Mouse (Mus musculus): ENCODE measurements around the gene Lrch1. TPM values are rescaled to one million over a fixed set of nuclear protein-coding genes. Genes with fewer than 3 reads are reported as not detected.
A peak's percentile ranks its signal among the peaks of the same experiment; 100 is the strongest.

Gene Lrch1
- total RNA-seq, 2 experiments from 2014 or later: 3.1 to 4.0 TPM

DNA sequence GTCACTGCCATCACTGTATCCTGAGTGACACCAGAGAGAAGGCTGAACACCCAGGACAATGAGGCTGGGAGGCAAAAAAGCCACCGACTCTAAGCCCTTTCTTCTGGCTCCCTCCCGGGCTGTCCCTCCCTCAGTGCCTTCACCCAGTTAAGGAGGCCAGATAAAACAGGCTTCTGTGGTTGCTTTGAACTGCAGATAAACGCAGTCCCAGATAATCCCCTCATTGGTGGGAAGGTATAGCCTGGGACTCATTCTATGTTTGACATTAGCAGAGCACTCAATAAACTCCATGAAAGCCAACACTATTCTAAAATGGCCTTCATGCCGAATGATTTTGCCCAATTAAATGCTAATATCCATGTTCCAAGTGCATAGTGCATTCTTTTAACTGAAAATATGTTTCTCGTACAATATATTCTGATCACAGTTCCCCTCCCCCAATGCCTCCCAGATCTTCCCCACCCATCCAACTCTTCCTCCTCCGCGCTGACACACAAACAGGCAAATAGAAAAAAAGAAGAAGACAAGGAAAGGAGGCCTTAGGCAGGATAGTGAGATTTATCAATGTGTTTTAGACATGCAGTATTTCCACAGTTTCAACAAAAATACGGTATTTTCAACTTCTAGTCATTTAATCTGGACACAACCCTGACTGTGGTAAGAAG lies 46.8 kb downstream of the Lrch1 start:
- no peak for DNase-seq
- intact Hi-C loops (cut with DNase I): no loop called here

DNA sequence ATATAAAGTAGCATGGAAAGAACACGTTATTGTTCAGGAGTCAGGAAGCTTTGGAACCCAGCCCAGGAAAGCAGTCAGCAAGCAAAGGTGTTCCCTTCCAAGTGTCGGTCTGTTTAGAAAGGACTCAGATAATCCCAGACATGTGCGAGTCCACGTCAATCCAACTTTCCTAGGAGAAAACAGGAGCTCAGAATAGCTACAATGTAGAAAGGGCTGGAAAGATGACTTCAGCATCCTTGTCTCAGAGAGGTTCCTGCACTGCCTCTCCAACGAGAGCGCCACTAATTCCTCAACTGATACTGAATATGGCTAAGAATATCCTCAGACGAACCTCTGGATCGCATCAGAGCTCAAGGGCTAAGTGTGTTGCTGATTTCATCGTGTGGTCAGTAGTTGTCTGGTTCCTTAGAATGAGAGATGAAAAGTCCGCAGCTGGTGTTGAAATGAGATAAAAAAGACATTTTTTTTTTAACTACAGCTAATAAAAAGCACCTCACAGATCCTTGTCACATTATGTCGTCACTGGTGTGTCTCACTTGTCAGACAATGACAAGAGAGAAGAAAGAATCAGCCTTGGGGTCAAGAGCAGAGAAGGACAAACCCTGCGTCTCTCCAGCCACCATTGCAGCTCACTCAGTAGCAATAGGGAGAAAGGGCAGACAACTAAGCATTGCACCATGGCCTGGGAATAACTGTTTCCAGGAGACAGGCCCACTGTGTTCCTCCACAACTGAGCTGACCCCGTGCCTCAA lies 47.5 kb downstream of the Lrch1 start:
- intact Hi-C loops (cut with DNase I): no loop called here
- peak in 1 of 2 experiments; percentile 47 for DNase-seq

DNA sequence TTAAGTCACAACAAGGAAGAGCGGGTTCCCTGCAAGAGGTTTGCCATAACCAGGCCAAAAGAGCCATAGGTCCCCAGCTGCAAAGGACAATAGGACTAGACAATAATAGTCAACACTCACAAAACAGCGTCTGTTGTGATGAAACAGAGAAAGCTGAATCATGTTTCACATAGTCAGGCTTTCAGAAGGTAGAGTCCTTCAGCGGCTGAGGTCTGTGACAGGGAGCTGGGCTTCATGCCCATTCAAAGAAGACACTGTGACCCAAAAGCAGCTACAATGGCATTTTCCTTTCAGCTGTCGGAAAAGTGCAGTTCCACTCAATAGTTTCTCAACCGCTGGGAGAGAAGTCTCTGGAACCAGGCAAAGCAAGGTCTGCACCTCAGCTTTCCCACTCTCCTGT lies 48.7 kb downstream of the Lrch1 start:
- no peak for DNase-seq
- intact Hi-C loops (cut with DNase I): no loop called here

- DNase-seq: no peak
- intact Hi-C loops (cut with DNase I): no loop called here
Measured at GRCm38 (mm10) chr14:74893693-74894092, 54.0 kb downstream of the Lrch1 start.

GRCm38 (mm10) chr14:74893085-74893648 lies 54.5 kb downstream of the Lrch1 start:
- intact Hi-C loops (cut with DNase I): no loop called here
- DNase-seq: no peak

DNA sequence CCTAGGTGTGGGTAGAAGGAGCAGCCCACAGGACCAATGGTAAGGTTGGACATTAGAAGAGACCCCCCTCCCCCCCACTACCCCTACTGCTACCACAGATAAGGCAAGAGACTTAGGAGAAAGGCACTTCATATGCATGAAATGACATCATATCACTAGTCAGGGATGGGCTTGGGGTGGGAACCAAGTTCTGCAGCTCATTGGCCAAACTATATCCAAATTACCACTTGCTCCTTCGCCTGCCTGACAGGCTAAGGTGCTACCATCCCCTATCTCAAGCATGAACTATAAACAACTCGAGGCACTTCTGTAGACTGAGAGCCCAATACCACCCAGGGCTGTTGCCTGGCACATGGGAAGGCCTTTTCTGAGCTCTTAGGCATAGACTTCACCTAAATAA lies 58.4 kb downstream of the Lrch1 start:
- intact Hi-C loops (cut with DNase I): no loop called here
- no peak for DNase-seq

DNA sequence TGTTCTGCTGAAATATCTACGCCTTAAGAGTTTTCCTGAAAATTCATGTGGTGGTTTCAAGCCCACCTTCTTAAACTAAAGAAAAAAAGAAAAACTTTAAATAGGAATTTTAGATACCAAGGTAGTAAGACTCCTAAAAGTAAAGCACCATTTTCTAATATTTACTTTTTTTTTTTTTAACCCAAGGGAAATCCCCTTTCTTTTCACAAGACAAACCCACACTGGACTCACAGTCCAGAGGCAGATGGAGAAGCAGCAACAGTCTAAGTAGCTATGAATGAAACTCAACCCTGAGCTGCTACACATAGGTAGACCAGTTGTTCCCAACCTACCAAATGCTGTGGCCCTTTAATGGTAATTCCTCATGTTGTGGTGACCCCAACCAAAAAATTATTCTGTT lies 59.6 kb downstream of the Lrch1 start:
- DNase-seq: no peak
- intact Hi-C loops (cut with DNase I): no loop called here

GRCm38 (mm10) chr14:74886453-74886852 lies 61.2 kb downstream of the Lrch1 start:
- intact Hi-C loops (cut with DNase I): no loop called here

GRCm38 (mm10) chr14:74884920-74885319 lies 62.8 kb downstream of the Lrch1 start:
- intact Hi-C loops (cut with DNase I): no loop called here
- DNase-seq: no peak

More at GRCm38 (mm10) chr14:74886453-74886852, 61.2 kb downstream of the Lrch1 start:
- DNase-seq: no peak

DNA sequence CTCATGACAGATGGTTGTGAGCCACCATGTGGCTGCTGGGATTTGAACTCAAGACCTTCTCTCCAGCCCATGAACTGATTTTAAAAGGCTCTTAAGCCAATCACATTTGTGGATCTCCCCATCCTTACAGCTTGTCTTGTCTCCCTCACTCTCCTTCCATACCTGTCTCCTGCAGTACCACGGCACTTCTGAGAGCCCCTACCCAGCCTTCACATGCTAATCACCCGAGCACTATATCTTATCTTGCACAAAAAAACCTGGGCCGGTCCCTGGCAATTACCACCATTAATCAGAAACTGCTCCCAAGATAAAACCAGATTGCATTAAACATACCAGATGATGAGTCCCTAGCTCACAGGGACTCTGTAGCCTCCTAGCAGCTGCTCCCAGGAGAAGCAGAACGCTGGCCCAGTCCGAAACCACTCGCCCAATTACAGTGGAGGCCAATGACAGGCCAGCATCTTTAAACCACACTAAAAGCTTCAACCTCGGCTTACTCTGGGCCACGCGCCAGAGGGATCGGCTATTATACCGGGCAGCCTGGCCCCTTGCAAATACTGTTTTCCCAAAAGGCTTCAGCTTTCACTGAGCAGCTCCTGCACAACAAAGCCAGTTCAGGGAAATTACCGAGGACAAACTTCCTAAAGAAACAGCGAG lies 63.5 kb downstream of the Lrch1 start:
- intact Hi-C loops (cut with DNase I): no loop called here
- DNase-seq: peak; percentile 56 to 70

DNA sequence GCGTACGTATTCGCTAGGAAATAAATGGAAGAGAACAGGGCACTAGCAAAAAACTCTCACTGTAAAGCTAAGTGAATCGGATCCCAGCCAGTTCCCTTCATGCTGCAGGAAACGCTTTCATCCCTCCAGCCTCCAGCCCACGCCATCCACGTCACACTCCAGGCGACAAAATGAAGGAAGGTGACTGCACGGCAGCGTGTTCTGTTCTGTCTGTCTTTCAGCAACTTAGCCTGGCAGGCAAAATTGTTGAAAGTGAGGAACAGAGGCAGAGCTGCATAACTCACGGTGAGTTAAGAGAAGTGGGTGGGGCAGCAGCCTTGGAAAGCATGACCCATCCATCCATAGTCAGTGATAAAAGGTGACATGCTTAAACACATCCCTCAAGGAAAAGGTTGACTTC lies 64.5 kb downstream of the Lrch1 start:
- intact Hi-C loops (cut with DNase I): no loop called here
- no peak for DNase-seq

DNA sequence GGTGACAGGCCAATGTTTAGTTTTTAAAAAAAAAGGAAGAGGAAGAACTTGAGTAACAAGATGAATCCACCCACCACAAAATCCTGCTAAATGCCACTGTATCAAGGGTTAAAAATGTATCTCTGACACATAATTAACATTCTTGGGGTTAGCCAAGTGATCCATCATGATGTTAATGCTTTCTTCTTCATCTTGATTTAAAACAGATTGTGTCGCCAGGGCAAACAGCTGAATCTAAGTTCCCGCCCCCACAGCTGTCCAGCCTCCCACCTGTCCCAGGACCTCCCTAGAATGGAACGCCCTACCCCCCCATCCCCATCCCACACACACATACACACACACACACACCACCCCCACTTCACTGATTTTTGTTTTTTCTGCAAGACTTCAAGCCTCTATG lies 64.9 kb downstream of the Lrch1 start:
- no peak for DNase-seq
- intact Hi-C loops (cut with DNase I): no loop called here

DNA sequence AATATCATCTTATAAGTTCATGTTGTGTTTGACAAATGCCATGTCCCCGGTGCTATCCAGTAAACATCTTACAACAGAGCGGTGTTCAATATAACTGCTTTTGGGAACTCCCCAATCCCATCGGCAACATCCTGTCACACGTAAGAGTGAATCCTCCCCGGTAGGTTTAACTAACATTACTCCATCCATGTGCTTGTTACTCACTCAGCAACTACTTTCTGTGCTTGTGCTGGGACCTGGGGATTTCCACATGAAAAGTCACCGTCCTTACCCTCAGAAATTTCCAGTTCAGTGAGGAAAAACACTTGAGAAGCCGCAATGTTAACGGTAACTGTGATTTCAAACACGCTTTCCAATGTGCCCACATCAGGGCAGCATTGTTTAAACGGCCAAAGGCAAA lies 66.8 kb downstream of the Lrch1 start:
- intact Hi-C loops (cut with DNase I): no loop called here
- DNase-seq: no peak

GRCm38 (mm10) chr14:74879480-74879879 lies 68.2 kb downstream of the Lrch1 start:
- intact Hi-C loops (cut with DNase I): no loop called here
- no peak for DNase-seq

DNA sequence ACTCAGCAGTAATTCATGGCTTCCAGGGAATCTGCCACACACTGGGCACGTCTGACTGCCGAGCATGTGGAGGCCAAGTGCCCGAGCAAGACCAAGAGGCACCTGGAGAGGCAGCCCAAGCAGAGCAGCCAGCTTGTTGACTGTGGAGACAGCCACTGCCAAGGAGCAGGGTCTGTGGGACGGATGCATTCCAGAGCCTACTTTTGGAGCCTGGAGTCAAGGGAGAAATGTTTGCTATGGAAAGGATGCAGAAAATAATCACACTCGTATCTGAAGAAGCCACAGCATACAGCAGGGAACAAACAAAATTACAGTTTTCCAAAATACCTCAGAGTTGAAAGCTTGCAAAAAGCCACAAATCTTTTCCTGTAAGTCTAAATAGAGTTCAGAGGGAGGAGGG lies 70.4 kb downstream of the Lrch1 start:
- no peak for DNase-seq
- intact Hi-C loops (cut with DNase I): no loop called here

- intact Hi-C loops (cut with DNase I): no loop called here
Measured at GRCm38 (mm10) chr14:74871220-74871619, 76.5 kb downstream of the Lrch1 start.

GRCm38 (mm10) chr14:74868902-74869230 lies 78.8 kb downstream of the Lrch1 start:
- intact Hi-C loops (cut with DNase I): no loop called here
- no peak for DNase-seq

More at GRCm38 (mm10) chr14:74871220-74871619, 76.5 kb downstream of the Lrch1 start:
- DNase-seq: no peak

DNA sequence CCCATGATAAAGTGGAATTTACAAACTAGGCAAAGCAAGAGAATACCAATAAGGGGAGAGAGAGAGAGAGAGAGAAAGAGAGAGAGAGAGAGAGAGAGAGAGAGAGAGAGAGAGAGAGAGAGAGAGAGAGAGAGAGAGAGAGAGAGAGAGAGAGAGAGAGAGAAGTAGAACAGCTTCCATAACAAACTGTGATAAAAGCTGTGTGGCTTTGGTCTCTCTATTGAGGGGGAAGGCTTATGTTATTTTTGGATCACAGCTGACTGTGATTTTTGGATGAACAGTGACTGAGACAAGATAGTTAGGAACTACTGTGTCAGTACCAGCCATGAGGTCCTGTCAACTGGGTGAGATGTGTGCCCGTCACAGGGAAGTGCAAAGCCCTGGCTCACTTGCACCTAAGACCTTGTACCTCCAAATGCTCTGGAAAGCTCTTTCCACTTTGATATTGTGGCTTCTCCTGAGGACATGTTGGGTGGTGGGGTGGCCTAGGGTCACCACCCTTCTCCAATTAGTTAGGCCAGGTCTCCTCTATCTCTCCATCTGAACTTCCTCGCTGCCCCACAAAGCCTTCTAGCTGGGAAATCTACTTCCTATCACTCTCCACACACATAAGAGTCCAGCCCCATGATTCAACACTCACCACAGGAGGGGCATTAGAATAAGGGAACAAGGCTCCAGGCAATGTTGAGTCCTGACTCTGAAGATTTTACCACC lies 79.3 kb downstream of the Lrch1 start:
- DNase-seq: no peak

GRCm38 (mm10) chr14:74867076-74868042 lies 80.3 kb downstream of the Lrch1 start:
- no peak for DNase-seq
- intact Hi-C loops (cut with DNase I): no loop called here

More for the DNA sequence above, 79.3 kb downstream of the Lrch1 start:
- intact Hi-C loops (cut with DNase I): no loop called here

- intact Hi-C loops (cut with DNase I): no loop called here
- no peak for DNase-seq
Measured at GRCm38 (mm10) chr14:74865738-74866137, 81.9 kb downstream of the Lrch1 start.
